Mouse (Mus musculus) MEL (cell line): ENCODE measurements around the gene Prickle2. TPM values are rescaled to one million over a fixed set of nuclear protein-coding genes. Genes with fewer than 3 reads are reported as not detected.

Source experiments
- DNase-seq: peaks from one replicate; pipeline ENCODE4 v3.0.0; 2011; ENCODE audit warnings: low read depth, low spot score
- H3K27ac ChIP-seq: 2 replicates; pipeline ENCODE4 v1.5.1; 2012; ENCODE audit warnings: low read depth, mild to moderate bottlenecking, control low read depth, low read length, moderate library complexity; ENCODE audit not compliant: control insufficient read depth
- H3K27me3 ChIP-seq, 2 experiments: fragments of 150-350 bp in 1 of 2; sonication (generic) in 1 of 2; 2 replicates each; pipeline ENCODE4 v1.6.1; 2012; ENCODE audit warnings: low read length in 2 of 2, mild to moderate bottlenecking in 2 of 2, improper control_type of control experiment in 1 of 2, moderate library complexity in 1 of 2; ENCODE audit not compliant: insufficient read depth in 2 of 2, control insufficient read depth in 1 of 2
- H3K36me3 ChIP-seq, 2 experiments: 2 replicates each; pipeline ENCODE4 v1.6.1; 2012 to 2014; ENCODE audit warnings: low read length in 2 of 2, improper control_type of control experiment in 1 of 2, inconsistent platforms in 1 of 2, mild to moderate bottlenecking in 1 of 2; ENCODE audit not compliant: insufficient read depth in 2 of 2, control insufficient read depth in 1 of 2
- H3K4me1 ChIP-seq, 2 experiments: fragments of 150-350 bp in 1 of 2; sonication (generic) in 1 of 2; 2 replicates each; pipeline ENCODE4 v1.6.1; 2012; ENCODE audit warnings: low read length in 2 of 2, improper control_type of control experiment in 1 of 2, mild to moderate bottlenecking in 1 of 2; ENCODE audit not compliant: insufficient read depth in 2 of 2, control insufficient read depth in 1 of 2
- H3K4me3 ChIP-seq, 2 experiments: fragments of 150-350 bp in 1 of 2; sonication (generic) in 1 of 2; 2 replicates each; pipeline ENCODE4 v1.5.1; 2012; ENCODE audit warnings: low read depth in 2 of 2, low read length in 2 of 2, mild to moderate bottlenecking in 2 of 2, moderate library complexity in 2 of 2, control low read depth in 1 of 2, improper control_type of control experiment in 1 of 2; ENCODE audit not compliant: control insufficient read depth in 1 of 2, insufficient read depth in 1 of 2
- H3K79me2 ChIP-seq: 2 replicates; pipeline ENCODE4 v1.6.1; 2012; ENCODE audit warnings: mild to moderate bottlenecking, low read length, moderate library complexity; ENCODE audit not compliant: control insufficient read depth, poor library complexity, insufficient read depth
- H3K9ac ChIP-seq: 2 replicates; pipeline ENCODE4 v1.6.1; 2012; ENCODE audit warnings: low read depth, mild to moderate bottlenecking, control low read depth, low read length, moderate library complexity; ENCODE audit not compliant: control insufficient read depth, poor library complexity, severe bottlenecking
- H3K9me3 ChIP-seq: fragments of 150-350 bp; sonication (generic); replicated peaks from 2 replicates; pipeline ENCODE4 v1.6.1; 2012; ENCODE audit warnings: mild to moderate bottlenecking, low read length, improper control_type of control experiment, moderate library complexity; ENCODE audit not compliant: insufficient read depth
- BHLHE40 ChIP-seq: IDR thresholded peaks from 2 replicates; pipeline ENCODE4 v1.6.1; 2012; ENCODE audit warnings: low read depth, mild to moderate bottlenecking, inconsistent platforms, low read length, improper control_type of control experiment, borderline replicate concordance
- CHD1 ChIP-seq: IDR thresholded peaks from 2 replicates; pipeline ENCODE4 v1.6.1; 2012; ENCODE audit warnings: low read depth, mild to moderate bottlenecking, inconsistent platforms, low read length, improper control_type of control experiment
- CTCF ChIP-seq, 3 experiments: IDR thresholded peaks in 2 of 3; conservative IDR thresholded peaks in 1 of 3; 2 replicates each; pipeline ENCODE4 v1.5.1; 2011 to 2012; ENCODE audit warnings: low read length in 3 of 3, low read depth in 2 of 3, mild to moderate bottlenecking in 2 of 3, improper control_type of control experiment in 1 of 3, inconsistent platforms in 1 of 3, mixed read lengths in 1 of 3, moderate library complexity in 1 of 3; ENCODE audit not compliant: control insufficient read depth in 1 of 3, insufficient read depth in 1 of 3, poor library complexity in 1 of 3, severe bottlenecking in 1 of 3
- GABPA ChIP-seq: IDR thresholded peaks from 2 replicates; pipeline ENCODE4 v1.6.1; 2012; ENCODE audit warnings: low read depth, mild to moderate bottlenecking, inconsistent platforms, low read length, improper control_type of control experiment, moderate library complexity
- GATA1 ChIP-seq: IDR thresholded peaks from 2 replicates; pipeline ENCODE4 v1.6.1; 2011; ENCODE audit warnings: low read depth, low read length, improper control_type of control experiment
- HCFC1 ChIP-seq: IDR thresholded peaks from 2 replicates; pipeline ENCODE4 v1.6.1; 2012; ENCODE audit warnings: low read depth, mild to moderate bottlenecking, inconsistent platforms, low read length, improper control_type of control experiment, moderate library complexity
- MEF2A ChIP-seq: IDR thresholded peaks from 2 replicates; pipeline ENCODE4 v1.6.1; 2014; ENCODE audit warnings: low read depth, mild to moderate bottlenecking, inconsistent platforms, low read length, improper control_type of control experiment; ENCODE audit not compliant: poor library complexity, insufficient replicate concordance, severe bottlenecking; ENCODE audit errors: extremely low read depth
- NRF1 ChIP-seq: IDR thresholded peaks from 2 replicates; pipeline ENCODE4 v1.6.1; 2014; ENCODE audit warnings: low read depth, mild to moderate bottlenecking, inconsistent platforms, low read length, improper control_type of control experiment, moderate library complexity; ENCODE audit not compliant: poor library complexity, insufficient read depth, severe bottlenecking
- POLR2A ChIP-seq, 2 experiments: IDR thresholded peaks; 2 replicates each; pipeline ENCODE4 v1.6.1; 2011 to 2012; ENCODE audit warnings: low read length in 2 of 2, mild to moderate bottlenecking in 2 of 2, control low read depth in 1 of 2, improper control_type of control experiment in 1 of 2, low read depth in 1 of 2, moderate library complexity in 1 of 2; ENCODE audit not compliant: control insufficient read depth in 1 of 2, insufficient read depth in 1 of 2, poor library complexity in 1 of 2
- POLR2AphosphoS2 ChIP-seq: IDR thresholded peaks from 2 replicates; pipeline ENCODE4 v1.6.1; 2011; ENCODE audit warnings: low read length, improper control_type of control experiment
- POLR2AphosphoS5 ChIP-seq: IDR thresholded peaks from 2 replicates; pipeline ENCODE4 v1.6.1; 2012; ENCODE audit warnings: low read depth, borderline replicate concordance, mild to moderate bottlenecking, inconsistent platforms, low read length, moderate library complexity, mixed read lengths
- RAD21 ChIP-seq: IDR thresholded peaks from 2 replicates; pipeline ENCODE4 v1.6.1; 2011; ENCODE audit warnings: mild to moderate bottlenecking, low read depth, low read length, improper control_type of control experiment
- RCOR1 ChIP-seq: IDR thresholded peaks from 2 replicates; pipeline ENCODE4 v1.6.1; 2012; ENCODE audit warnings: low read depth, mild to moderate bottlenecking, inconsistent platforms, low read length, improper control_type of control experiment
- SIN3A ChIP-seq: IDR thresholded peaks from 2 replicates; pipeline ENCODE4 v1.6.1; 2012; ENCODE audit warnings: low read length, improper control_type of control experiment, inconsistent platforms
- SMC3 ChIP-seq: IDR thresholded peaks from 2 replicates; pipeline ENCODE4 v1.6.1; 2011; ENCODE audit warnings: low read depth, low read length, improper control_type of control experiment
- TBP ChIP-seq: IDR thresholded peaks from 2 replicates; pipeline ENCODE4 v1.8.0; 2011; ENCODE audit warnings: low read depth, low read length, improper control_type of control experiment
- USF2 ChIP-seq, 2 experiments: IDR thresholded peaks; 2 replicates each; pipeline ENCODE4 v1.6.1; 2011 to 2012; ENCODE audit warnings: improper control_type of control experiment in 2 of 2, low read length in 2 of 2, borderline replicate concordance in 1 of 2, inconsistent platforms in 1 of 2, low read depth in 1 of 2, mild to moderate bottlenecking in 1 of 2; ENCODE audit not compliant: insufficient read depth in 1 of 2
- ZKSCAN1 ChIP-seq: IDR thresholded peaks from 2 replicates; pipeline ENCODE4 v1.6.1; 2012; ENCODE audit warnings: low read depth, mild to moderate bottlenecking, inconsistent platforms, low read length, improper control_type of control experiment, moderate library complexity
- ZNF384 ChIP-seq: IDR thresholded peaks from 2 replicates; pipeline ENCODE4 v1.6.1; 2012; ENCODE audit warnings: low read depth, mild to moderate bottlenecking, inconsistent platforms, low read length, improper control_type of control experiment
- polyA plus RNA-seq, 2 experiments: library from polyadenylated mRNA; stranded (reverse) in 1 of 2; unstranded in 1 of 2; fragments of >175 nt in 1 of 2; fragments of >200 nt in 1 of 2; gene quantifications; 2 replicates each; pipeline versions ENCODE4 v1.2.1 to v1.2.4; 2012; ENCODE audit warnings: low replicate concordance in 2 of 2, low read depth in 1 of 2; ENCODE audit not compliant: insufficient read length in 2 of 2, insufficient read depth in 1 of 2, missing spikeins in 1 of 2
- total RNA-seq: library from RNA; depleted of rRNA; stranded (reverse); fragments of 300-350 nt; gene quantifications from 2 replicates; pipeline ENCODE4 v1.2.3, GENCODE M21; 2012; rRNA removed

The Prickle2 gene
- total and polyA plus RNA-seq, 3 experiments = not detected

DNA sequence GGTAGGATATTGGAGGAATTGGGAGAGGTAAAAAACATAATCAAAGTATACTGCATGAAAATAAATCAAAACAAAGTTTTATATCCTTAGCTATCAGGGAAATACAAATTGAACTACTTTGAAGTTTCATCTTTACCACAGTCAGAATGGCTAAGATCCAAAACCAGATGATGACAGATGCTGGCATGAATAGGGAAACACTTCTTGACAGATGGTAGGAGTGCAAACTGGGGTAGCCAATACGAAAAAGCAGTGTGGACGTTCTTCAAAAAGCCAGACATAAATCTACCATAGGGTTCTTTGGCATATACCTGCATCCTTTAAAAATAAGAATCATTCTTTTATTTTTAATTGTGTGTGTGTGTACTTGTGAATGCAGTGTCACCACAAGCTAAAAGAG is 360.8 kb downstream of the Prickle2 start:
- no peaks in the 10 kb centered on the region for H3K36me3 ChIP-seq
- H3K27ac ChIP-seq = no peak overlapping the region
- TF ChIP-seq NRF1 (no peak), MEF2A (no peak), SMC3 (no peak), TBP (no peak), HCFC1 (no peak), POLR2AphosphoS5 (no peak), GABPA (no peak), CHD1 (no peak), ZKSCAN1 (no peak), BHLHE40 (no peak), POLR2A (IDR thresholded peaks at IDR 0.05; ENCODE audit: control insufficient read depth in 1 of 2, insufficient read depth in 1 of 2, low read depth in 1 of 2, low read length in 2 of 2, poor library complexity in 1 of 2) (no peak), USF2 (IDR thresholded peaks at IDR 0.05; ENCODE audit: borderline replicate concordance in 1 of 2, insufficient read depth in 1 of 2, low read depth in 1 of 2, low read length in 2 of 2) (no peak), RCOR1 (no peak), POLR2AphosphoS2 (no peak)
- no peaks in the 10 kb centered on the region for H3K9me3 ChIP-seq
- no peaks in the 10 kb centered on the region for H3K4me1 ChIP-seq
- H3K4me3 ChIP-seq = no peak overlapping the region
- H3K9ac ChIP-seq = no peak overlapping the region
- no peaks in the 10 kb centered on the region for H3K79me2 ChIP-seq
- DNase-seq = no peak
- no peaks in the 10 kb centered on the region for H3K27me3 ChIP-seq

DNA sequence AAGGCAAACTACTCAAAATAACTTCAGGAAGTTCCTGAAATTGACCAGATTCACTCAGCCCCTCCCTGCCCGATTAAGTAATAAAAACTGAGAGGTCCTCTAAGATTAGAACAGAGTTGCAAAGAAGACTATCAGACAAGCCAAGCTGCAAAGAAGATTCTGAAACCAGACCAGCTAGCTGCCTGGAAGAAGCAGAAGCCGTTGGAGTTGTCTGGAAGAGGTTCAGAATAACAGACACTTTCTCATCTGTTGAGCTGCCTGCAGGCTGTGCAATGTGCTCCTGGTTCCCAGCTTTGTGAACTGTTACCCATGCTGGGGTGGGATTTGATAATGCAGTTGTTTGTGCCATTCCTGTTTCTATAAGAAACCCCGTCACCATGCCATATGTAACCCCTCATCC is 361.4 kb downstream of the Prickle2 start:
- Histone ChIP-seq H3K27ac (no peak overlapping the region), H3K9me3 (no peaks in the 10 kb centered on the region), H3K4me3 (no peak overlapping the region), H3K36me3 (no peaks in the 10 kb centered on the region), H3K9ac (no peak overlapping the region), H3K4me1 (no peaks in the 10 kb centered on the region), H3K27me3 (no peaks in the 10 kb centered on the region), H3K79me2 (no peaks in the 10 kb centered on the region)
- no peak for DNase-seq
- no peak for TF ChIP-seq RAD21
- no peak for TF ChIP-seq GATA1
- TF ChIP-seq HCFC1 = no peak
- TF ChIP-seq POLR2A (IDR thresholded peaks at IDR 0.05; ENCODE audit: control insufficient read depth in 1 of 2, insufficient read depth in 1 of 2, low read depth in 1 of 2, low read length in 2 of 2, poor library complexity in 1 of 2) = no peak
- TF ChIP-seq BHLHE40 = no peak
- no peak for TF ChIP-seq ZNF384
- TF ChIP-seq SIN3A = no peak
- no peak for TF ChIP-seq CTCF (IDR thresholded peaks at IDR 0.05 in 2 of 3, conservative IDR thresholded peaks at IDR 0.05 in 1 of 3; ENCODE audit: control insufficient read depth in 1 of 3, insufficient read depth in 1 of 3, low read depth in 2 of 3, low read length in 3 of 3, poor library complexity in 1 of 3, severe bottlenecking in 1 of 3)
- TF ChIP-seq NRF1 = no peak

Other genes starting within 250 kb of the Prickle2 start
- not detected in 2 replicates for gene A730049H05Rik, start 110.3 kb upstream of the Prickle2 start, total RNA-seq
- gene A730049H05Rik, start 110.3 kb upstream of the Prickle2 start, polyA plus RNA-seq = not detected
- not detected in 2 replicates for gene Gm15737, start 163.2 kb upstream of the Prickle2 start, total RNA-seq
- not detected for gene Gm15737, start 163.2 kb upstream of the Prickle2 start, polyA plus RNA-seq
- not detected in 2 replicates for gene Adamts9, start 237.3 kb upstream of the Prickle2 start, total RNA-seq
- not detected for gene Adamts9, start 237.3 kb upstream of the Prickle2 start, polyA plus RNA-seq